Comparison of ENCODE assay signal across 9 mouse cellular contexts in genomic region chr8:3588258-3588633, GRCm38 (mm10). TPM values are rescaled to one million over a fixed set of nuclear protein-coding genes. Genes with fewer than 3 reads are reported as not detected.
DNase-seq lines count a peak whose midpoint lies in the region; ATAC-seq and TF ChIP-seq lines count a peak whose summit lies in the region.
"Had no signal": no experiment of that assay in that cellular context is flagged by ENCODE, and none has a peak within 500 bp of the region (broad histone marks: within the 10 kb centered on the region; RNA-seq: fewer than 3 reads in every experiment).

No protein-coding gene starts in this region.

- peak overlapping the region; percentile 71 for H3K9ac ChIP-seq in heart, embryonic 12.5 days
- no peak overlapping the region for H3K9ac ChIP-seq in heart, adult 2 months (ENCODE audit: low read depth, low read length)
- peak overlapping the region; percentile 88 for H3K9ac ChIP-seq in ES-E14 (ENCODE audit: insufficient read depth, low read depth, low read length, poor library complexity, severe bottlenecking)
- H3K9ac ChIP-seq in forebrain, embryonic 13.5 days: peak overlapping the region; percentile 88
- H3K9ac ChIP-seq in liver, embryonic 15.5 days: peak overlapping the region; percentile 60

- no peak for TF ChIP-seq POLR2A in heart, adult 2 months (IDR thresholded peaks at IDR 0.05; ENCODE audit: insufficient read depth, low read depth, low read length)

- no peaks in the 10 kb centered on the region for H3K9me3 ChIP-seq in heart, embryonic 12.5 days (replicated peaks)
- H3K9me3 ChIP-seq in ES-E14 (ENCODE audit: control insufficient read depth, insufficient read depth, low read depth, low read length): no peaks in the 10 kb centered on the region
- H3K9me3 ChIP-seq in forebrain, embryonic 13.5 days (replicated peaks): no peaks in the 10 kb centered on the region
- no peaks in the 10 kb centered on the region for H3K9me3 ChIP-seq in liver, embryonic 15.5 days (replicated peaks)

- H3K27me3 ChIP-seq in heart, embryonic 12.5 days (replicated peaks): peaks cover 29% of the 10 kb centered on the region
- H3K27me3 ChIP-seq in heart, adult 2 months (ENCODE audit: control insufficient read depth, insufficient read depth, low read length): peaks cover 3% of the 10 kb centered on the region; the same call in 1 of the 2 replicates
- H3K27me3 ChIP-seq in forebrain, embryonic 13.5 days: peaks cover 3% of the 10 kb centered on the region; the same call in 1 of the 2 replicates
- H3K27me3 ChIP-seq in liver, embryonic 15.5 days: peaks cover 15% of the 10 kb centered on the region

- H3K27ac ChIP-seq in heart, embryonic 12.5 days (ENCODE audit: poor library complexity, severe bottlenecking): no peak overlapping the region
- H3K27ac ChIP-seq in heart, adult 2 months: no peak overlapping the region
- no peak overlapping the region for H3K27ac ChIP-seq in ES-E14 (ENCODE audit: insufficient read depth, low read depth, low read length, poor library complexity, severe bottlenecking)
- peak overlapping the region; percentile 81 for H3K27ac ChIP-seq in forebrain, embryonic 13.5 days
- no peak overlapping the region for H3K27ac ChIP-seq in liver, embryonic 15.5 days (replicated peaks)

- ATAC-seq in heart, embryonic 12.5 days (ENCODE audit: insufficient number of reproducible peaks, low FRiP score): 0 out of 2 replicates have a peak, but pooled peaks have one; percentile 39
- peak; percentile 74 for ATAC-seq in forebrain, embryonic 13.5 days
- ATAC-seq in liver, embryonic 15.5 days (ENCODE audit: insufficient read depth): no peak; the same call in 1 of the 2 replicates
- ATAC-seq in erythroid progenitor cell, adult 5-6 weeks (replicated peaks; ENCODE audit: low FRiP score, poor library complexity, severe bottlenecking): no peak

- intact Hi-C loops in heart, adult 2 months (cut with DNase I): no loop called here
- intact Hi-C loops in left cerebral cortex, postnatal 36 days (cut with DNase I): no loop called here

- no peak for TF ChIP-seq EP300 in heart, adult 2 months (IDR thresholded peaks at IDR 0.05; ENCODE audit: insufficient read depth, low read depth, low read length)

- no peaks in the 10 kb centered on the region for H3K36me3 ChIP-seq in heart, embryonic 12.5 days
- H3K36me3 ChIP-seq in heart, adult 2 months (ENCODE audit: control insufficient read depth, insufficient read depth, low read length): no peaks in the 10 kb centered on the region
- H3K36me3 ChIP-seq in ES-E14 (ENCODE audit: control insufficient read depth, insufficient read depth, low read length, poor library complexity, severe bottlenecking): no peaks in the 10 kb centered on the region
- H3K36me3 ChIP-seq in forebrain, embryonic 13.5 days (ENCODE audit: poor library complexity, severe bottlenecking): no peaks in the 10 kb centered on the region
- no peaks in the 10 kb centered on the region for H3K36me3 ChIP-seq in liver, embryonic 15.5 days (replicated peaks)

- peak overlapping the region; percentile 90 for H3K4me2 ChIP-seq in heart, embryonic 12.5 days
- H3K4me2 ChIP-seq in forebrain, embryonic 13.5 days: peak overlapping the region; percentile 87
- peak overlapping the region; percentile 96 for H3K4me2 ChIP-seq in liver, embryonic 15.5 days

- in situ Hi-C loops in ES-E14 (cut with MboI; ENCODE audit: low sequenced_read_pairs in 2 of 2, unreplicated experiment in 2 of 2): no loop called here

- WGBS in heart, embryonic 12.5 days: 11% methylated on average over 11 of the region's 11 CpGs
- WGBS in heart, adult 2 months: 42% methylated on average over 11 of the region's 11 CpGs
- WGBS in forebrain, embryonic 13.5 days: 2% methylated on average over 11 of the region's 11 CpGs
- WGBS in liver, embryonic 15.5 days (ENCODE audit: insufficient replicate concordance): 13% methylated on average over 11 of the region's 11 CpGs

- no peak for DNase-seq in heart, adult 2 months
- DNase-seq in ES-E14 (ENCODE audit: low read depth, low spot score): no peak
- DNase-seq in left cerebral cortex, postnatal 36 days (ENCODE audit: low spot score in 2 of 2): no peak
- no peak for DNase-seq in spleen, postnatal 14 days (ENCODE audit: low spot score in 2 of 2)

- peaks cover 6% of the 10 kb centered on the region; the same call in 1 of the 2 replicates for H3K4me1 ChIP-seq in heart, embryonic 12.5 days (replicated peaks)
- H3K4me1 ChIP-seq in heart, adult 2 months (ENCODE audit: control insufficient read depth, insufficient read depth, low read length): no peaks in the 10 kb centered on the region
- peaks cover 0 to 7% of the 10 kb centered on the region in 2 experiments; a peak in 1 of 4 replicates for H3K4me1 ChIP-seq in ES-E14 (ENCODE audit: control insufficient read depth in 2 of 2, insufficient read depth in 2 of 2, low read length in 2 of 2, poor library complexity in 1 of 2)
- H3K4me1 ChIP-seq in forebrain, embryonic 13.5 days: peaks cover 3% of the 10 kb centered on the region; the same call in 1 of the 2 replicates
- H3K4me1 ChIP-seq in liver, embryonic 15.5 days (replicated peaks): peaks cover 26% of the 10 kb centered on the region

- H3K79me2 ChIP-seq in heart, adult 2 months (replicated peaks; ENCODE audit: control insufficient read depth, insufficient read depth, low read length): no peaks in the 10 kb centered on the region

- peak overlapping the region; percentile 63 for H3K4me3 ChIP-seq in heart, embryonic 12.5 days
- H3K4me3 ChIP-seq in heart, adult 2 months: no peak overlapping the region
- H3K4me3 ChIP-seq in ES-E14 (ENCODE audit: insufficient read depth in 1 of 2, low read depth in 1 of 2, low read length in 2 of 2, poor library complexity in 1 of 2, severe bottlenecking in 1 of 2): peak overlapping the region; percentile 80 to 90
- peak overlapping the region; percentile 83 for H3K4me3 ChIP-seq in forebrain, embryonic 13.5 days
- H3K4me3 ChIP-seq in liver, embryonic 15.5 days (replicated peaks): peak overlapping the region; percentile 66

- TF ChIP-seq CTCF in heart, adult 2 months (IDR thresholded peaks at IDR 0.05): no peak

TF ChIP-seq in ES-E14, 5 proteins besides CTCF, POLR2A, EP300 and RAD21 (continues in another document):
- no peak for TF ChIP-seq HCFC1 (IDR thresholded peaks at IDR 0.05; ENCODE audit: borderline replicate concordance, insufficient read depth, low read length)

RNA-seq across cellular contexts. Expression of gene Camsap3, which starts 1.2 kb away (rescaled TPM):
- 1.4 and 2.4 TPM in 2 replicates for polyA plus RNA-seq in heart, embryonic 12.5 days (2016; fragmentation: Nextera tagmentation; extraction: Ambion mirVana)
- total RNA-seq in heart, adult 2 months (2021): 1 to 10 TPM in 1 of 2 experiments, under 1 TPM in 1; 0.68 to 1.2 TPM
- polyA plus RNA-seq in heart, adult 2 months (2012; rRNA removed): 1.8 and 1.9 TPM in 2 replicates
- total RNA-seq in ES-E14 (2012; rRNA removed): 22.4 and 36.8 TPM in 2 replicates
- polyA plus RNA-seq in forebrain, embryonic 13.5 days (2015; fragmentation: Nextera tagmentation; extraction: Ambion mirVana): 19.5 and 19.9 TPM in 2 replicates
- 1.7 and 1.9 TPM in 2 replicates for polyA plus RNA-seq in liver, embryonic 15.5 days (2015; fragmentation: Nextera tagmentation; extraction: Ambion mirVana)
- not detected in 2 replicates for total RNA-seq in erythroid progenitor cell, adult 5-6 weeks (2015; ENCODE audit: low replicate concordance)
- total RNA-seq in erythroid progenitor cell, adult 5-6 weeks (2017; ENCODE audit: low replicate concordance): not detected in 2 replicates
- 10 to 100 TPM; 35.6 to 39.0 TPM for total RNA-seq in left cerebral cortex, postnatal 36 days (2021)

RNA-seq across cellular contexts. Expression of gene C330021F23Rik, which starts 20.5 kb away (rescaled TPM):
- polyA plus RNA-seq in heart, embryonic 12.5 days (2016; fragmentation: Nextera tagmentation; extraction: Ambion mirVana): 4.7 and 5.2 TPM in 2 replicates
- under 1 TPM in 1 of 2 experiments, not detected in 1; 0.39 TPM for total RNA-seq in heart, adult 2 months (2021)
- 0.50 TPM in 1 of 2 replicates, not detected in the other for polyA plus RNA-seq in heart, adult 2 months (2012; rRNA removed)
- total RNA-seq in ES-E14 (2012; rRNA removed): 4.5 and 4.6 TPM in 2 replicates
- 1.6 and 2.3 TPM in 2 replicates for polyA plus RNA-seq in forebrain, embryonic 13.5 days (2015; fragmentation: Nextera tagmentation; extraction: Ambion mirVana)
- polyA plus RNA-seq in liver, embryonic 15.5 days (2015; fragmentation: Nextera tagmentation; extraction: Ambion mirVana): 4.3 and 4.4 TPM in 2 replicates
- total RNA-seq in erythroid progenitor cell, adult 5-6 weeks (2015; ENCODE audit: low replicate concordance): not detected in 2 replicates
- total RNA-seq in erythroid progenitor cell, adult 5-6 weeks (2017; ENCODE audit: low replicate concordance): not detected in 2 replicates
- total RNA-seq in left cerebral cortex, postnatal 36 days (2021): not detected
- total RNA-seq: left cerebral cortex, postnatal 14 days had no signal

RNA-seq across cellular contexts. Expression of gene Xab2, which starts 32.9 kb away (rescaled TPM):
- 33.8 and 34.9 TPM in 2 replicates for polyA plus RNA-seq in heart, embryonic 12.5 days (2016; fragmentation: Nextera tagmentation; extraction: Ambion mirVana)
- 10 to 100 TPM; 15.3 to 15.4 TPM for total RNA-seq in heart, adult 2 months (2021)
- polyA plus RNA-seq in heart, adult 2 months (2012; rRNA removed): 27.0 and 30.1 TPM in 2 replicates
- total RNA-seq in ES-E14 (2012; rRNA removed): 76.0 and 78.9 TPM in 2 replicates
- 64.0 and 72.5 TPM in 2 replicates for polyA plus RNA-seq in forebrain, embryonic 13.5 days (2015; fragmentation: Nextera tagmentation; extraction: Ambion mirVana)
- polyA plus RNA-seq in liver, embryonic 15.5 days (2015; fragmentation: Nextera tagmentation; extraction: Ambion mirVana): 27.3 and 31.0 TPM in 2 replicates
- total RNA-seq in erythroid progenitor cell, adult 5-6 weeks (2015; ENCODE audit: low replicate concordance): 8.8 and 12.3 TPM in 2 replicates
- total RNA-seq in erythroid progenitor cell, adult 5-6 weeks (2017; ENCODE audit: low replicate concordance): 30.6 and 36.8 TPM in 2 replicates
- 10 to 100 TPM; 36.6 to 36.9 TPM for total RNA-seq in left cerebral cortex, postnatal 36 days (2021)

RNA-seq across cellular contexts. Expression of gene Pet100, which starts 33.1 kb away (rescaled TPM):
- polyA plus RNA-seq in heart, embryonic 12.5 days (2016; fragmentation: Nextera tagmentation; extraction: Ambion mirVana): 110 and 115 TPM in 2 replicates
- total RNA-seq in heart, adult 2 months (2021): 10 to 100 TPM; 79.1 to 92.2 TPM
- 7.6 and 13.6 TPM in 2 replicates for polyA plus RNA-seq in heart, adult 2 months (2012; rRNA removed)
- total RNA-seq in ES-E14 (2012; rRNA removed): 97.6 and 110 TPM in 2 replicates
- 113 and 138 TPM in 2 replicates for polyA plus RNA-seq in forebrain, embryonic 13.5 days (2015; fragmentation: Nextera tagmentation; extraction: Ambion mirVana)
- 49.8 and 72.1 TPM in 2 replicates for polyA plus RNA-seq in liver, embryonic 15.5 days (2015; fragmentation: Nextera tagmentation; extraction: Ambion mirVana)
- total RNA-seq in erythroid progenitor cell, adult 5-6 weeks (2015; ENCODE audit: low replicate concordance): 48.6 and 125 TPM in 2 replicates
- total RNA-seq in erythroid progenitor cell, adult 5-6 weeks (2017; ENCODE audit: low replicate concordance): 65.1 and 137 TPM in 2 replicates
- total RNA-seq in left cerebral cortex, postnatal 36 days (2021): 10 to 100 TPM; 75.6 to 85.4 TPM

RNA-seq across cellular contexts. Expression of gene Pcp2, which starts 37.1 kb away (rescaled TPM):
- polyA plus RNA-seq in heart, embryonic 12.5 days (2016; fragmentation: Nextera tagmentation; extraction: Ambion mirVana): 0.33 TPM in 1 of 2 replicates, not detected in the other
- total RNA-seq in heart, adult 2 months (2021): not detected
- not detected in 2 replicates for polyA plus RNA-seq in heart, adult 2 months (2012; rRNA removed)
- 0.79 and 0.89 TPM in 2 replicates for total RNA-seq in ES-E14 (2012; rRNA removed)
- 0.17 and 0.35 TPM in 2 replicates for polyA plus RNA-seq in forebrain, embryonic 13.5 days (2015; fragmentation: Nextera tagmentation; extraction: Ambion mirVana)
- polyA plus RNA-seq in liver, embryonic 15.5 days (2015; fragmentation: Nextera tagmentation; extraction: Ambion mirVana): 0.09 and 0.22 TPM in 2 replicates
- total RNA-seq in erythroid progenitor cell, adult 5-6 weeks (2015; ENCODE audit: low replicate concordance): not detected in 2 replicates
- not detected in 2 replicates for total RNA-seq in erythroid progenitor cell, adult 5-6 weeks (2017; ENCODE audit: low replicate concordance)
- not detected for total RNA-seq in left cerebral cortex, postnatal 36 days (2021)

Comparison
In these comparisons a context has a peak if more than half of its experiments do, and no peak if none do; other contexts are left out.
1. ATAC-seq: peak in heart, embryonic 12.5 days (single experiment) and forebrain, embryonic 13.5 days (single experiment); none in liver, embryonic 15.5 days (single experiment) and erythroid progenitor cell, adult 5-6 weeks (single experiment).
2. RNA of gene Camsap3, which starts 1.2 kb away (total RNA-seq): 35.6 to 39.0 TPM in left cerebral cortex, postnatal 36 days and 22.4 to 36.8 TPM in ES-E14; 0.68 to 1.2 TPM in heart, adult 2 months and not detected in erythroid progenitor cell, adult 5-6 weeks; every median in the first group is over 10 times any median in the second.
3. Peak in every context shown above with its lines, with median percentiles within 50 percentile points of each other: H3K4me2 ChIP-seq.